Mouse (Mus musculus) myocyte (in vitro differentiated cells): ENCODE results near the gene Olfr316. TPM values are rescaled to one million over a fixed set of nuclear protein-coding genes. Genes with fewer than 3 reads are reported as not detected.
"Not testable (repeated sequence)": the region's sequence is repeated elsewhere in the genome, so short reads cannot be mapped to it uniquely, and the experiment has no call there.

ENCODE experiments used
- H3K27me3 ChIP-seq: one replicate; pipeline ENCODE4 v1.6.1; 2011; ENCODE audit not compliant: control insufficient read depth, insufficient read depth, insufficient read length
- H3K36me3 ChIP-seq: one replicate; pipeline ENCODE4 v1.6.1; 2011; ENCODE audit not compliant: control insufficient read depth, insufficient read depth
- H3K4me2 ChIP-seq: one replicate; pipeline ENCODE4 v1.6.1; 2011; ENCODE audit warnings: low read depth, control low read depth
- H3K4me3 ChIP-seq: one replicate; pipeline ENCODE4 v1.5.1; 2011; ENCODE audit warnings: mild to moderate bottlenecking, control low read depth, moderate library complexity
- H3K79me2 ChIP-seq: one replicate; pipeline ENCODE4 v1.6.1; 2011; ENCODE audit not compliant: control insufficient read depth, insufficient read depth
- H3ac ChIP-seq: one replicate; pipeline ENCODE4 v1.6.1; 2011; ENCODE audit not compliant: control insufficient read depth, insufficient read length
- CEBPB ChIP-seq: IDR thresholded peaks from 2 replicates; pipeline ENCODE4 v1.6.1; 2011; ENCODE audit warnings: mild to moderate bottlenecking, moderate library complexity; ENCODE audit not compliant: poor library complexity, insufficient read depth, severe bottlenecking
- E2F4 ChIP-seq: IDR thresholded peaks from one replicate; pipeline ENCODE4 v1.6.1; 2011; ENCODE audit warnings: mild to moderate bottlenecking, control low read depth, moderate library complexity; ENCODE audit not compliant: insufficient read depth
- MAX ChIP-seq: IDR thresholded peaks from one replicate; pipeline ENCODE4 v1.6.1; 2011; ENCODE audit warnings: low read depth, mild to moderate bottlenecking, control low read depth
- MYOD1 ChIP-seq, 3 experiments: IDR thresholded peaks; one replicate each; pipeline ENCODE4 v1.6.1; 2011; ENCODE audit warnings: control low read depth in 2 of 3, low read depth in 2 of 3, mild to moderate bottlenecking in 2 of 3, moderate library complexity in 1 of 3; ENCODE audit not compliant: insufficient read length in 2 of 3, control insufficient read depth in 1 of 3
- MYOG ChIP-seq, 3 experiments: IDR thresholded peaks; one replicate each; pipeline ENCODE4 v1.6.1; 2011; ENCODE audit warnings: control low read depth in 2 of 3, low read depth in 2 of 3, mild to moderate bottlenecking in 2 of 3; ENCODE audit not compliant: insufficient read length in 2 of 3, control insufficient read depth in 1 of 3, insufficient read depth in 1 of 3
- POLR2A ChIP-seq: IDR thresholded peaks from one replicate; pipeline ENCODE4 v1.6.1; 2011; ENCODE audit warnings: low read depth, mild to moderate bottlenecking, control low read depth, moderate library complexity; ENCODE audit not compliant: insufficient read length
- POLR2AphosphoS2 ChIP-seq: IDR thresholded peaks from one replicate; pipeline ENCODE4 v1.6.1; 2011; ENCODE audit warnings: low read depth, control low read depth; ENCODE audit not compliant: insufficient read length
- REST ChIP-seq: IDR thresholded peaks from one replicate; pipeline ENCODE4 v1.6.1; 2011; ENCODE audit warnings: mild to moderate bottlenecking, control low read depth, moderate library complexity; ENCODE audit not compliant: insufficient read depth, insufficient read length
- SRF ChIP-seq: IDR thresholded peaks from one replicate; pipeline ENCODE4 v1.6.1; 2011; ENCODE audit warnings: low read depth; ENCODE audit not compliant: control insufficient read depth, insufficient read length
- TCF12 ChIP-seq: IDR thresholded peaks from one replicate; pipeline ENCODE4 v1.6.1; 2011; ENCODE audit warnings: mild to moderate bottlenecking, control low read depth; ENCODE audit not compliant: poor library complexity, insufficient read depth, severe bottlenecking
- TCF3 ChIP-seq: IDR thresholded peaks from one replicate; pipeline ENCODE4 v1.6.1; 2011; ENCODE audit warnings: low read depth, control low read depth; ENCODE audit not compliant: insufficient read length
- USF1 ChIP-seq: IDR thresholded peaks from one replicate; pipeline ENCODE4 v1.6.1; 2011; ENCODE audit warnings: low read depth, mild to moderate bottlenecking, control low read depth, moderate library complexity
- polyA plus RNA-seq: library from polyadenylated mRNA; unstranded; fragments of >200 nt; fragmentation: generic; extraction: Trizol; gene quantifications from one replicate; pipeline ENCODE4 v1.2.1, GENCODE M21; 2012; ENCODE audit warnings: missing spikeins

Olfr316 gene
- polyA plus RNA-seq, result not detected

GRCm38 (mm10) chr11:58752434-58752833 lies at the start of gene Olfr316:
Olfr316 (plus strand) TSS chr11:58752734.
- H3K36me3 ChIP-seq, result no peaks in the 10 kb centered on the region
- H3K27me3 ChIP-seq, result no peaks in the 10 kb centered on the region
- TF ChIP-seq MYOD1 (IDR thresholded peaks at IDR 0.05; ENCODE audit: control insufficient read depth in 1 of 3, insufficient read length in 2 of 3, low read depth in 2 of 3) (no peak), POLR2AphosphoS2 (no peak), MAX (no peak), SRF (no peak), TCF3 (no peak), CEBPB (no peak), TCF12 (no peak), POLR2A (no peak), REST (no peak), USF1 (no peak), E2F4 (no peak), MYOG (IDR thresholded peaks at IDR 0.05; ENCODE audit: control insufficient read depth in 1 of 3, insufficient read depth in 1 of 3, insufficient read length in 2 of 3, low read depth in 2 of 3) (no peak)

GRCm38 (mm10) chr11:58709086-58709485 lies 43.4 kb upstream of the Olfr316 start:
- Histone ChIP-seq H3K27me3 (no peaks in the 10 kb centered on the region), H3K4me2 (no peak overlapping the region), H3K36me3 (no peaks in the 10 kb centered on the region), H3K4me3 (no peak overlapping the region), H3K79me2 (no peaks in the 10 kb centered on the region), H3ac (no peak overlapping the region)
- TF ChIP-seq REST (no peak), POLR2AphosphoS2 (no peak), MYOG (IDR thresholded peaks at IDR 0.05; ENCODE audit: control insufficient read depth in 1 of 3, insufficient read depth in 1 of 3, insufficient read length in 2 of 3, low read depth in 2 of 3) (no peak), MYOD1 (IDR thresholded peaks at IDR 0.05; ENCODE audit: control insufficient read depth in 1 of 3, insufficient read length in 2 of 3, low read depth in 2 of 3) (no peak), SRF (no peak), E2F4 (no peak), CEBPB (no peak), MAX (no peak)

More at GRCm38 (mm10) chr11:58752434-58752833, at the start of gene Olfr316:
- no peak within 1 kb of the TSS for H3ac ChIP-seq
- H3K79me2 ChIP-seq, result no peaks in the 10 kb centered on the region
- no peak within 1 kb of the TSS for H3K4me2 ChIP-seq
- no peak within 1 kb of the TSS for H3K4me3 ChIP-seq

GRCm38 (mm10) chr11:58717723-58718122 lies 34.8 kb upstream of the Olfr316 start:
- H3K27me3 ChIP-seq, result not testable (repeated sequence)

GRCm38 (mm10) chr11:58719701-58720100 lies 32.8 kb upstream of the Olfr316 start:
- Histone ChIP-seq H3K36me3 (no peaks in the 10 kb centered on the region), H3K4me2 (no peak overlapping the region), H3K79me2 (no peaks in the 10 kb centered on the region), H3K27me3 (no peaks in the 10 kb centered on the region), H3K4me3 (no peak overlapping the region), H3ac (no peak overlapping the region)
- no peak for TF ChIP-seq REST
- TF ChIP-seq SRF, result no peak
- TF ChIP-seq TCF3, result no peak
- TF ChIP-seq MYOD1 (IDR thresholded peaks at IDR 0.05; ENCODE audit: control insufficient read depth in 1 of 3, insufficient read length in 2 of 3, low read depth in 2 of 3), result no peak
- TF ChIP-seq MYOG (IDR thresholded peaks at IDR 0.05; ENCODE audit: control insufficient read depth in 1 of 3, insufficient read depth in 1 of 3, insufficient read length in 2 of 3, low read depth in 2 of 3), result no peak
- no peak for TF ChIP-seq MAX
- TF ChIP-seq CEBPB, result no peak
- no peak for TF ChIP-seq USF1
- TF ChIP-seq E2F4, result no peak
- TF ChIP-seq POLR2A, result no peak
- TF ChIP-seq TCF12, result no peak
- no peak for TF ChIP-seq POLR2AphosphoS2

More at GRCm38 (mm10) chr11:58717723-58718122, 34.8 kb upstream of the Olfr316 start:
- not testable (repeated sequence) for H3K4me2 ChIP-seq, H3K36me3 ChIP-seq, H3K4me3 ChIP-seq, H3K79me2 ChIP-seq, H3ac ChIP-seq

GRCm38 (mm10) chr11:58723914-58724313 lies 28.6 kb upstream of the Olfr316 start, which contains the start of gene Olfr318:
Olfr318 (minus strand) TSS chr11:58724014.
- no peak within 1 kb of the TSS for H3ac ChIP-seq
- TF ChIP-seq TCF12, result no peak
- no peak for TF ChIP-seq USF1
- no peak for TF ChIP-seq MYOG (IDR thresholded peaks at IDR 0.05; ENCODE audit: control insufficient read depth in 1 of 3, insufficient read depth in 1 of 3, insufficient read length in 2 of 3, low read depth in 2 of 3)
- no peak for TF ChIP-seq CEBPB
- TF ChIP-seq TCF3, result no peak
- TF ChIP-seq POLR2AphosphoS2, result no peak
- TF ChIP-seq SRF, result no peak
- TF ChIP-seq MAX, result no peak
- no peak within 1 kb of the TSS for H3K4me2 ChIP-seq
- H3K36me3 ChIP-seq, result no peaks in the 10 kb centered on the region
- no peak within 1 kb of the TSS for H3K4me3 ChIP-seq
- H3K27me3 ChIP-seq, result no peaks in the 10 kb centered on the region
- H3K79me2 ChIP-seq, result no peaks in the 10 kb centered on the region

- H3K36me3 ChIP-seq, H3K4me2 ChIP-seq, H3ac ChIP-seq, H3K27me3 ChIP-seq, H3K79me2 ChIP-seq, H3K4me3 ChIP-seq: not testable (repeated sequence)
These were observed 24.5 kb upstream of the Olfr316 start for GRCm38 (mm10) chr11:58727896-58728650.
